Mouse (Mus musculus) granulocyte monocyte progenitor cell, adult 5-6 weeks (primary cell): ENCODE results near the gene Ptp4a2. TPM values are rescaled to one million over a fixed set of nuclear protein-coding genes. Genes with fewer than 3 reads are reported as not detected.
A peak's percentile ranks its signal among the peaks of the same experiment; 100 is the strongest.

Experiments
- ATAC-seq: replicated peaks from 2 replicates; pipeline ENCODE4 v1.8.0; 2016; ENCODE audit warnings: mild to moderate bottlenecking, moderate TSS enrichment, inconsistent platforms; ENCODE audit not compliant: poor library complexity, severe bottlenecking
- total RNA-seq, 2 experiments: library from RNA; stranded (forward) in 1 of 2; stranded (reverse) in 1 of 2; fragments of 200-712, 200-1000 nt in 1 of 2; fragments of >200 nt in 1 of 2; fragmentation: Nextera tagmentation in 1 of 2; gene quantifications; 2 replicates each; pipeline ENCODE4 v1.2.3; 2014 to 2017

The Ptp4a2 gene
- total RNA-seq, 2 experiments from 2014 or later, result 304 to 391 TPM

DNA sequence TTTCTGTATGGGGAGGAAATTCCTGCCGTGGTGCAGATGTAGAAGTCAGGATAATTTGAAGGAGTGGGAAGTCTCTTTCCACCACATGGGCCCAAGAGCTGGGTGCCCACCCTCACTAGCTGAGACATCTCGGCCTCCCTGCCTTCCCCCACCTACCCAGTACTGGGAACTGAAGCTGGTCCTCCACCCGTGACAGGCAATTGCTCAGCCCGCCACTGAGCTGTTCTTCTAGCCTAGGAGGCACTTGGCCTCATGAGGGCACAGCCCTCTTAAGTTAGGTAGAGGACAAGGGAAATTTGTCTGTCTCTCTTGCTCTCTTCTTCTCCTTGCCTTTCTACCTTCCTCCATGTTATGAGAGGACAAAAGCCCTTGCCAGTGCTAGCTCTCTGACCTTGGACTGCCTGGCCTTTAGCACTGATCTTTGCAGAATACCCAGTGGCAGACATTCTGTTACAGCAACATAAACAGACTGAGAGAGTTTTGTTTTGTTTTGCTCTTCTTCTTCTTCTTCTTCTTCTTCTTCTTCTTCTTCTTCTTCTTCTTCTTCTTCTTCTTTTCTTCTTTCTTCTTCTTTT is 68.3 kb downstream of the Ptp4a2 start:
- ATAC-seq, result no peak

DNA sequence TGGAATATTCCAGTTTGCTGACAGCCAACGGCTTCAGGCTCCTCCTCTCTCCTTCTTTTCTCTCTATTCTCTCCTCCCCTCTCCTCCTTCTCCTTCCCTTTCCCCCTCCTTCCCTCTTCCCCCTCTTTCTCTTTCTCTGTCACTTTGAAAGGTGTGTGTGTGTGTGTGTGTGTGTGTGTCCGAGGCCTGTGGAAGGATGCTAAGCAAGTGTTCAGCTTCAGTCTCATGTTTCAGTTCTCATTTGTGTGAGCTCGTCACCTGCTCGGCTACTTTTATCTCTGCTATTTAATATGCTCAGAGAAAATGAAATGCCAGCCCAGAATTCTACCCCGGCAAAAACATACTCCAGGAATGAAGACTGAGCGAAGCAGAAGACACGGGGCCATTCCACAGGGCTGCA is 69.6 kb downstream of the Ptp4a2 start:
- ATAC-seq, result no peak

DNA sequence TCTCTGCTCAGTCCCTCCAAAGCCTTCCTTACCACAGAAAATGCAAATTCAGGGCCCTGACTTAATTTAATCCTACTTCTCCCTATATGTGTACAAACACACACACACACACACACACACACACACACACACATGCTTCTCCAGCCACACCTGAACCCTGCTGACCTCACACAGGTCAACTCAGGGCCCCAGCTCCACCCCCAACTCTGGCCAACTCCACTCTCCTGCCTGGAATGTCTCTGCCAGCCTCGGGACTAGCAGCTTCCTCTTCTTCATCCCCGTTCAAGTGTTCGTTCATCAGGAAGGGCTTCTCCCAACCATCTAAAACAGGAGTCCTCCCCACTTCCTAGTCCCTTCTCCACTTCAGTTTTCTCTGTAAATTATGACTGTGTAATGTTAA is 70.6 kb downstream of the Ptp4a2 start:
- no peak for ATAC-seq

DNA sequence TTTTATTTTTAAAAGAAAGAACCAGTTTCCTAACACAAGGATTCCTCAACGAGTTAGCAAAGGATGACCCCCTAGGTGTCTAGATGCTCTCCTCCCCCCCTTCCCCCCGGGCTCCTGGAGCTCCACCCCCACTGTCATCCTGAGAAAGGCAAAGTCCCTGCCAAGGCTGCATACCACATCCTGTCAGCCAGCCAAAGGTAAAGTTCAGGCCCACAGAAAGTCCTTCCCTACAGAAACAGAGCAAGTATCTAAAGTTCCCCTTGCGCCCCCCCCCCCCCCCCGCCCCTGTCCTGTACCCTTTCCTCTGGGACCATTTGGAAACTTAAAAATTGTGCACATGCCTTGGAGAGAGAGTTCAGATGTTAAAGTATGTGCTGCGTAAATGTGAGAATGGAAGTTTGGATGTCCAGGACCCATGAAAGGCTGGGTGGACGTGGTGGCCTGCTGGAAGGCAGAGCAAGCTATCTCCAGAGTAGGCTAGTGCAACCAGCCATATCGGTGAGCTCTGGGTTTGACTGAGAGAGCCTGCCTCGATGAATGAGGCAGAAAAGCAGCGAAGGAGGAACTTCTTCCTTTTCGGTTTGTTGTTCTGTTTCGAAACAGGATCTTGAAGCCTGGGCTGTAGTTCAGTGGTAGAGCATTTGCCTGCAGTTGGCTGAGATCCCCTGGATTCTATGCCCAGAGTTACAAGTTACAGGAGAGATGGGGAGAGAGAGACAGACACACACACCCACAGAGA is 71.7 kb downstream of the Ptp4a2 start:
- peak; percentile 87 for ATAC-seq

DNA sequence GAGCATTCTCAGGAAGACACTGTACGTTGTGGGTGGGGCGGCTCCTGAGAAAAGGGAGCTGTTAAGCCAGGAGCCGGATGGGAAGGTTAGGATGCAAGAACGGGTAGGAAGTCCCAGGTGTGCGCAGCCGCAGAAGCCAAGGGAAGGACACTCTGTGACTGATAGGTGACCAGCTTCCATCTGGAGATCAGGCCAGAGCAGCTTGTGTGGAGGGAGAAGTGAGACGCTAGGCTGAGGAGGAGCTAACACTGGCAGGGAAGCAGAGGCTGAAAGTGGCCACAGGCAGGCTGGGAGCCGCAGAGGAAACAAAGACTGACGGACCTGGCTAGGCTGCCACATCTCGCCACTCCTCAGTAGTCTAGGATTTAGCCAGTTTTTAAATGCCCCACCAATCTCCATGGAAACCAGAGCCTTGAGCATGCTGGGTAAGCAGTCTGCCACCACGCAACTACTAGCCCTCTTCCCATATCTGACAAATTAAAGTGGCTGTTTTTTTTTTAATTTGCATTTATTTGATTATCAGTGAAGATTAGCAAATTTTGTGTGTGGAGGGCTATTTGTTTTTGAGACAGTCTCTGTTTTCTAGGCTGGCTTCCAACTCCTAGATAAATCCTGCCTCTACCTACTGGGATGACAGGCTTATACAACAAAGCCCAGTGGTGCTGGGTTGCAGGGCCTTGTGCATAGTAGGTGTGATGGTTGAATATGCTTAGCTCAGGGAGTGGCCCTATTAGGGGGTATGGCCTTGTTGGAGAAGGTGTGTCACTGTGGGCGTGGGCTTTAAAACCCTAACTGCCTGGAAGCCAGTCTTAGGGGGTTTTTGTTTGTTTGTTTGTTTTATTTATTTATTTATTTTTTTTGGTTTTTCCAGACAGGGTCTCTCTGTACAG is 73.3 kb downstream of the Ptp4a2 start:
- ATAC-seq, result peak; percentile 54

DNA sequence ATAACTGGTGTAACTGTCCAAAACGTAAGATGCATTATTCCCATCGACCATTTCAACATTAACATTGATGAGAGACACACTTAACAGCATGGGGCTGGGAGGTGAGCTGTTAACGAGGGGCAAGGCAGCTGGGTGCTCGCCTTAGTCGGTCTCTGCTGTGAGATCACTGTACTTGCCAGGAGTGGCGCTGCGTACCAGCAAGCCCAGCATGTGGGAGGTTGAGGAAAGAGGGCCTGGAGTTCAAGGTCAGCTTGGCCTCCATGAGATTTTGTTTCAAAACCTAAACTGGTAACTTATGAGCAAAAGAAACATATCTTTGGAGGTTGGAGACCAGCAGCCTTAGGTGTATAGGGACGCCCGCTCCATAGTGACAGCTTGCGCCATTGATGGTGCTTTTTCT is 78.6 kb downstream of the Ptp4a2 start:
- no peak for ATAC-seq

DNA sequence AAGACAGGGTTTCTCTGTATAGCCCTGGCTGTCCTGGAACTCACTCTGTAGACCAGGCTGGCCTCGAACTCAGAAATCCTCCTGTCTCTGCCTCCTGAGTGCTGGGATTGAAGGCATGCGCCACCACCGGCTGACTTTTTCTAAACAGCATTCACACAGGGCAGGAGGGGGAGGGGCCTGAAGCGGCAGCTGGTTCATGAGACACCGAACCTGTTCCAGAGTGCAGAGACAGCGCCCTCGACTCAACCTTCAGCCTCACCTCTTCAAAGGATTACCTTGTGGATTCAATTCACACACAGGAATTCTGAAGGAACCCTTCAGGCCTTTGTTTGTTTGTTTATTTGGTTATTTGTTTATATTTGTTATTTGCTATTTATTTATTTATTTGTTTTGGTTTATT is 79.1 kb downstream of the Ptp4a2 start:
- ATAC-seq, result no peak

DNA sequence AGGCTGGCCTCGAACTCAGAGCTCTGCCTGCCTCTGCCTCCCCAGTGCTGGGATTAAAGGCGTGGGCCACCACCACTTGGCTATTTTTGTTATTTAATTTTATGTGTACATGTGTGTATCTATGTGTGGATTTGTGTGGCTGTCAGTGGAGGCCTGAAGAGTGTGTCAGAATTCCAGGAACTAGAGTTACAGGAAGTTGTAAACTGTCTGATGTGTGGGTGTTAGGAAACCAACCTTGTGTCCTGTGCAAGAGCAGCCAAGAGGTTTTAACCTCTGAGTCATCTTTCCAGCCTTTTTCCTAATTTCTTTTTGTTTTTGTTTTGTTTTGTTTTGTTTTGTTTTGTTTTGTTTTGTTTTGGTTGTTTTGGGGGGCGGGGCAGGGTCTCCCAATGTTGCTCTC is 83.8 kb downstream of the Ptp4a2 start:
- peak; percentile 59 for ATAC-seq

DNA sequence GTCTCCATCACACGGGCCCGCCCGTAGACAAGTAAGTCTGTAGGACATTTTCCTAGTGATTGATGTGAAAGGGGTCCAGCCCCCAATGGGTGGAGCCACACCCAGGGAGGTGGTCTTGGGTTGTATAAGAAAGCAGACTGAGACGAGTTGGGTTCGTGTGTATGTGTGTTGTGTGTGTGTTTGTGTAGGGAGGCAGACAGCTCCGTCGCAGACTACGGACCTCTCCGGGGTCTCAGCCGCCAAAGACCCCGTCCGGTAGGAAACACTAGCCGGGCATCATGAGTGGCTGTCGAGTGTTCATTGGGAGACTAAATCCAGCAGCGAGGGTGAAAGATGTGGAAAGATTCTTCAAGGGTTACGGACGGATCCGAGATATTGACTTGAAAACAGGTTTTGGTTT is 87.8 kb downstream of the Ptp4a2 start:
- ATAC-seq, result peak; percentile 90

Other genes with a start within 250 kb of the Ptp4a2 start
- gene Lck, start 237.6 kb upstream of the Ptp4a2 start, total RNA-seq (2014; fragmentation: Nextera tagmentation), result 0.15 and 5.8 TPM in 2 replicates
- 2.5 and 4.8 TPM in 2 replicates for gene Lck, start 237.6 kb upstream of the Ptp4a2 start, total RNA-seq (2017)
- gene Fam167b, start 232.7 kb upstream of the Ptp4a2 start, total RNA-seq (2014; fragmentation: Nextera tagmentation), result not detected in 2 replicates
- gene Fam167b, start 232.7 kb upstream of the Ptp4a2 start, total RNA-seq (2017), result not detected in 2 replicates
- gene Eif3i, start 210.6 kb upstream of the Ptp4a2 start, total RNA-seq (2014; fragmentation: Nextera tagmentation), result 335 and 353 TPM in 2 replicates
- 257 and 296 TPM in 2 replicates for gene Eif3i, start 210.6 kb upstream of the Ptp4a2 start, total RNA-seq (2017)
- 68.9 and 102 TPM in 2 replicates for gene Tmem234, start 210.6 kb upstream of the Ptp4a2 start, total RNA-seq (2014; fragmentation: Nextera tagmentation)
- gene Tmem234, start 210.6 kb upstream of the Ptp4a2 start, total RNA-seq (2017), result 73.9 and 74.9 TPM in 2 replicates
- 1.1 and 4.0 TPM in 2 replicates for gene Dcdc2b, start 197.0 kb upstream of the Ptp4a2 start, total RNA-seq (2014; fragmentation: Nextera tagmentation)
- gene Dcdc2b, start 197.0 kb upstream of the Ptp4a2 start, total RNA-seq (2017), result not detected in 2 replicates
- 22.0 and 26.0 TPM in 2 replicates for gene Iqcc, start 192.1 kb upstream of the Ptp4a2 start, total RNA-seq (2014; fragmentation: Nextera tagmentation)
- gene Iqcc, start 192.1 kb upstream of the Ptp4a2 start, total RNA-seq (2017), result 15.0 and 15.7 TPM in 2 replicates
- 44.7 and 57.5 TPM in 2 replicates for gene Ccdc28b, start 187.3 kb upstream of the Ptp4a2 start, total RNA-seq (2014; fragmentation: Nextera tagmentation)
- gene Ccdc28b, start 187.3 kb upstream of the Ptp4a2 start, total RNA-seq (2017), result 53.4 and 65.8 TPM in 2 replicates
- 40.9 and 50.2 TPM in 2 replicates for gene Txlna, start 170.2 kb upstream of the Ptp4a2 start, total RNA-seq (2014; fragmentation: Nextera tagmentation)
- gene Txlna, start 170.2 kb upstream of the Ptp4a2 start, total RNA-seq (2017), result 106 and 107 TPM in 2 replicates
- 41.0 and 61.4 TPM in 2 replicates for gene Kpna6, start 138.5 kb upstream of the Ptp4a2 start, total RNA-seq (2014; fragmentation: Nextera tagmentation)
- 20.4 and 26.4 TPM in 2 replicates for gene Kpna6, start 138.5 kb upstream of the Ptp4a2 start, total RNA-seq (2017)
- gene Tmem39b, start 114.4 kb upstream of the Ptp4a2 start, total RNA-seq (2014; fragmentation: Nextera tagmentation), result 15.8 and 44.1 TPM in 2 replicates
- gene Tmem39b, start 114.4 kb upstream of the Ptp4a2 start, total RNA-seq (2017), result 6.2 and 12.2 TPM in 2 replicates
- gene Khdrbs1, start 68.9 kb upstream of the Ptp4a2 start, total RNA-seq (2014; fragmentation: Nextera tagmentation), result 98.7 and 104 TPM in 2 replicates
- gene Khdrbs1, start 68.9 kb upstream of the Ptp4a2 start, total RNA-seq (2017), result 82.8 and 84.2 TPM in 2 replicates
- 1.4 TPM in 1 of 2 replicates, not detected in the other for gene Spocd1, start 118.0 kb downstream of the Ptp4a2 start, total RNA-seq (2014; fragmentation: Nextera tagmentation)
- gene Spocd1, start 118.0 kb downstream of the Ptp4a2 start, total RNA-seq (2017), result not detected in 2 replicates
- gene Adgrb2, start 173.7 kb downstream of the Ptp4a2 start, total RNA-seq (2014; fragmentation: Nextera tagmentation), result not detected in 2 replicates
- gene Adgrb2, start 173.7 kb downstream of the Ptp4a2 start, total RNA-seq (2017), result 0.13 TPM in 1 of 2 replicates, not detected in the other
- 0.21 TPM in 1 of 2 replicates, not detected in the other for gene Col16a1, start 236.6 kb downstream of the Ptp4a2 start, total RNA-seq (2014; fragmentation: Nextera tagmentation)
- 0.52 and 1.9 TPM in 2 replicates for gene Col16a1, start 236.6 kb downstream of the Ptp4a2 start, total RNA-seq (2017)